Mouse (Mus musculus) heart, postnatal 0 days (tissue): Measurements from ENCODE around the gene Vat1l.

Experiments
- CTCF ChIP-seq: IDR thresholded peaks from 2 replicates; pipeline ENCODE4 v1.5.1; 2016; ENCODE audit warnings: antibody characterized with exemption, control low read depth, low read depth
- EP300 ChIP-seq: IDR thresholded peaks from 2 replicates; pipeline ENCODE4 v1.6.1; 2016; ENCODE audit warnings: antibody characterized with exemption, low read depth

DNA sequence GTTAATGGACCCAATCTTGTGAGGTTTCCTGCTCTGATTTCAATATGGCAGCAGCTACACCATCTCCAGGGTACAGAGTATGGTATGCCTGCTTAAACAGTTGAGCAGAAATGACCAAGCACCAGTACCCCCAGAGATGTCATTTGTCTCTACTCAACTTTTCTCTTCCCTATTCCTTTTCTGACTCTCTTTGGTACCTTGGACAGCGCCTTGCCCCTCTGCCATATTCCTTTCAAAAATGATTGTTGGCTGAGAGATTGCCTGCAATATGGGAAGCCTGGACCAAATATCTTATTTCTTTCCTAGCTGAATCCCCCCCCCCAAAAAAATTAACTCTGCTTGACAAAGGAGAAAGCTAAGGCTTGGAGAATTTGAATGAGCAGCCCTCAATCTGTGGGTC lies 75.7 kb downstream of the Vat1l start:
- TF ChIP-seq CTCF (no peak), EP300 (no peak)
